Mouse (Mus musculus) embryonic facial prominence, embryonic 15.5 days (tissue): ENCODE results near the gene Nudcd3. TPM values are rescaled to one million over a fixed set of nuclear protein-coding genes. Genes with fewer than 3 reads are reported as not detected.

Source experiments
- ATAC-seq: fragments of 200-750 bp; cut with Nextera tagmentation; 2 replicates; pipeline ENCODE4 v1.8.0; 2017; ENCODE audit warnings: low read depth, moderate TSS enrichment; ENCODE audit not compliant: insufficient number of reproducible peaks, low FRiP score, low TSS enrichment
- H3K27ac ChIP-seq: fragments of 300-500 bp; sonication (generic); replicated peaks from 2 replicates; pipeline ENCODE4 v1.5.1; 2015; ENCODE audit warnings: mild to moderate bottlenecking, inconsistent platforms
- H3K27me3 ChIP-seq: fragments of 300-500 bp; sonication (generic); 2 replicates; pipeline ENCODE4 v1.6.1; 2015; ENCODE audit warnings: inconsistent platforms
- H3K36me3 ChIP-seq: fragments of 300-500 bp; sonication (generic); 2 replicates; pipeline ENCODE4 v1.6.1; 2015; ENCODE audit warnings: mild to moderate bottlenecking, inconsistent platforms
- H3K4me1 ChIP-seq: fragments of 300-500 bp; sonication (generic); 2 replicates; pipeline ENCODE4 v1.6.1; 2015; ENCODE audit warnings: inconsistent platforms
- H3K4me2 ChIP-seq: fragments of 300-500 bp; sonication (generic); replicated peaks from 2 replicates; pipeline ENCODE4 v1.6.1; 2015; ENCODE audit warnings: mild to moderate bottlenecking, inconsistent platforms
- H3K4me3 ChIP-seq: fragments of 300-500 bp; sonication (generic); replicated peaks from 2 replicates; pipeline ENCODE4 v1.5.1; 2015; ENCODE audit warnings: mild to moderate bottlenecking, inconsistent platforms
- H3K9ac ChIP-seq: fragments of 300-500 bp; sonication (generic); 2 replicates; pipeline ENCODE4 v1.6.1; 2015; ENCODE audit warnings: inconsistent platforms
- H3K9me3 ChIP-seq: fragments of 300-500 bp; sonication (generic); replicated peaks from 2 replicates; pipeline ENCODE4 v1.6.1; 2016; ENCODE audit warnings: inconsistent platforms
- WGBS: fragments of 180-500 bp; shearing (Covaris S2); methylation state at CpG from one replicate; pipeline ENCODE4 v1.1.7; 2015; 5-methylcytosine and 5-hydroxymethylcytosine counted together
- polyA plus RNA-seq: library from polyadenylated mRNA; unstranded; fragments of >200 nt; fragmentation: Nextera tagmentation; extraction: Ambion mirVana; gene quantifications from 2 replicates; pipeline ENCODE4 v1.2.1, GENCODE M21; 2015

Gene Nudcd3
- polyA plus RNA-seq, 1 experiment from 2014 or later = 41.3 TPM

DNA sequence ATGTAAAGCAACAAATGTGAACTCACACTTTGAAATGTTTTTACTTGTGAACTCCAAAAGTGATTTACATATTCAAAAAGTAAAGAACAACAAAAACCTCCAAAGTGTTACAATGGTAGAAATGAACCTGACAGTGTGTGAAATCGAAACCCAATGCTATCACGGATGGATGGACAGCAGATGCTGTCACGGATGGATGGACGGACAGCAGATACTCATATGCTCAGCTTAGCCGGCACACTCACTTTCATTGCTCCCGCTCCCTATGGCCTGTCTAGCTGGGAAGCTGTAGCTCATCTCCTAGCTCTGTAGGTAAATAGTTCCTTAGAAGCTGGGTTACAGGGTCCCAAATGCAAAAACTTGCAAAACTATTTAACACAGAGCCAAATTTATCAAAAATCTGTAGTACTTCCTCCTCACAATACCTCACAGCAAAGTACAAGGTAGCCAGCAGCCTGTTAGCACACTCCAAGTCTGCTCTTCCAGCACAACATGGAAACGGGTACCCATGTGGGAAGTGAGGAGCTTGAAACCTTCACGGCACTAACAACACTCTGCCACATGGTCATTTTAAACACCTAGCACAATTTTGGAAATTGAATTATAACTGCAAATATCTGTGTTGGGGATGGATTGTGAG, 22.3 kb downstream of the Nudcd3 start:
- no peaks in the 10 kb centered on the region for H3K9me3 ChIP-seq
- no peaks in the 10 kb centered on the region for H3K36me3 ChIP-seq
- WGBS = 66% methylated on average over 8 of the region's 8 CpGs
- H3K4me1 ChIP-seq = peaks cover 17% of the 10 kb centered on the region
- H3K9ac ChIP-seq = no peak overlapping the region
- 0 out of 2 replicates have a peak overlapping the region, but pooled peaks have one; percentile 1 for H3K27ac ChIP-seq
- no peak for ATAC-seq
- H3K4me2 ChIP-seq = no peak overlapping the region
- no peaks in the 10 kb centered on the region for H3K27me3 ChIP-seq
- H3K4me3 ChIP-seq = no peak overlapping the region

DNA sequence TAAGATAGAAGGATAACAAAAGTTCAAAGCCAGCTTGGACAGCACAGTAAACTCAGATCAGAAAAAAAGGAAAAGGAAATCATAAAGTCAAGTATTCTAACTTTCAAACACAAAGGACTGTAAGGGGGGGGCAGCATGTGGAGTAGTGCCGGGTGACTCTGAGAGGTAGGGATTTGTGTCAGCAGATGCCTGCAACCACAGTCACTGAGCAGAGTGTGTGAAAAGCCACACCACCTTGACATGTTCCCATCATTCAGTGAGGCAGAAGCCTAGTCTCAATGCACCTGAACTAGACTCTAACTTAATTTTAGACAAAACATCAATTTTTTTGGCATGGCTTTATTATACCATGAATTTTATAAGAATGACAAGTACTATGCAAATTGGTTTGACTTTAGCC, 24.7 kb downstream of the Nudcd3 start:
- H3K9me3 ChIP-seq = no peaks in the 10 kb centered on the region
- peaks cover 17% of the 10 kb centered on the region for H3K4me1 ChIP-seq
- H3K9ac ChIP-seq = no peak overlapping the region
- H3K4me2 ChIP-seq = no peak overlapping the region
- no peak overlapping the region for H3K4me3 ChIP-seq
- no peak overlapping the region for H3K27ac ChIP-seq
- H3K27me3 ChIP-seq = no peaks in the 10 kb centered on the region
- ATAC-seq = no peak
- H3K36me3 ChIP-seq = no peaks in the 10 kb centered on the region
- WGBS = 58% methylated on average over 1 of the region's 1 CpGs

DNA sequence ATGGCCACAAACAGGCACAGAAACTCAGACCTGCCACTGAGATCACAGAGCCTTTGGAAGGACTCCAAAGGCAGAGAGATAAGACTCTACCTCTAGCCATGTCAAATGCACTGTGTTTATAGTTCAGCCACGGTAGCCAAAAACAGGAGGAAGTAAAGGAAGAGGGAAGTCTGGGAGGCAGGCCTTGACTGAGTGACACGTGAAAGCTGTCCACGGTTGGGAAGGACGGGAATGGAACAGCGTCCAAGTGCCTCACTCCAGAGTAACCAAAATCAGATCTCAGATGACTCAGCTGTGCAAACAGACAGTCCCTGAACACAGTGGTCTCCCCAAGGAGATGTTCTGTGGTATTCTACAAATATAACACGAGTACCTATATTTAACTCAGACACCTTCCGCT, 25.5 kb downstream of the Nudcd3 start:
- WGBS = 60% methylated on average over 7 of the region's 7 CpGs
- H3K27me3 ChIP-seq = no peaks in the 10 kb centered on the region
- no peak overlapping the region for H3K4me2 ChIP-seq
- no peaks in the 10 kb centered on the region for H3K36me3 ChIP-seq
- 0 out of 2 replicates have a peak overlapping the region, but pooled peaks have one; percentile 44 for H3K27ac ChIP-seq
- H3K9ac ChIP-seq = no peak overlapping the region
- H3K4me3 ChIP-seq = no peak overlapping the region
- peaks cover 17% of the 10 kb centered on the region for H3K4me1 ChIP-seq
- no peaks in the 10 kb centered on the region for H3K9me3 ChIP-seq
- ATAC-seq = no peak

DNA sequence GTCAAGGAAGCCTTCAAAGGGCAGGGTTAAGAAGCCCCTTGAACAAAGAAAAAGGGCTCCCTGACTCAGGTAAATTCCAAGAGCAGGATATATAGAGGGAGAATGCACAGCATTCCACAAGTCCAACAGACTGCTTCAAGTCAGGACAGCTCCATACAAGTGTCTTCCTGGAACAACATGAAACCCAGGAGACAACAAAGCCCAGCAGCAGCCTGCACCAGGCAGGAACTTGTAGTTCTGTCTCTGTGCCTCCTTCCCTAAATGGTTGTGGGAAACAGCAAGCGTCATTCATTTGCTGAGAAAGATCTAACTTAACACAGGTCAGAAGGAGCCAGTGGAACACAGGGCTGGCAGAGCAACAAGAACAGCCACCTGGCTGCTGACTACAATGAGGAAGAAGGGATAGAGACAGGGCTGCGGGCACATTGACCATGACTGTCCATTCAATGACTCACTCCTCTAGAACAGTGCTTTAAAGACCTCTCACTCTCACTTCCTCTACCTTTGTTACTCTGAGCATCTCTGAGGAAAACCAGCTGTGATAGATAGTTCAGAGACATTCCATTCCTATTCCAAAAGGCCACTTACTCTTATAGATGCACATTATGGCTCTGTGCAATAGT, 31.1 kb downstream of the Nudcd3 start:
- no peak overlapping the region for H3K9ac ChIP-seq
- H3K4me1 ChIP-seq = no peaks in the 10 kb centered on the region
- H3K9me3 ChIP-seq = no peaks in the 10 kb centered on the region
- 75% methylated on average over 2 of the region's 2 CpGs for WGBS
- no peak for ATAC-seq
- no peak overlapping the region for H3K27ac ChIP-seq
- no peak overlapping the region for H3K4me2 ChIP-seq
- no peak overlapping the region for H3K4me3 ChIP-seq
- no peaks in the 10 kb centered on the region for H3K36me3 ChIP-seq
- H3K27me3 ChIP-seq = no peaks in the 10 kb centered on the region

DNA sequence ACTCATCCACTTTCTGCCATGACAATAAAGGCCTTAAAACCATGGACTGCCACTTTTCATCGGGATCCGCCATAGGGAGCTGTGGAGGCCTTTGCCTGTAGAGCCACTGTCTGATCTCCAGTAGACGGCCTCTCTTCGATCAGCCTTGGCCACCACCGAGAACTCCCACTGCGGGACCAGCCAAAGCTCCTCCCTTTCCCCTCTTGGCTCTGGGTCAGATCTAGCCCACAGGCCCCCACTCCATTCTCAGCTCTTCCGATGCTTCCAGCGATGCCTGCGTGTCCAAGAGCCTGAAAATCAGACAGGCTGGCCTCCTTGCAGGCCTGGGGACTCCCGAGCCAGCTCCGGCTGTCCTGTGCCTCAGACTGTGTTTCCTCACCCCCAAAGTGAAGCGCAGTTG, 33.9 kb downstream of the Nudcd3 start:
- Histone ChIP-seq H3K9ac (no peak overlapping the region), H3K9me3 (no peaks in the 10 kb centered on the region), H3K27me3 (no peaks in the 10 kb centered on the region), H3K4me2 (no peak overlapping the region), H3K36me3 (no peaks in the 10 kb centered on the region), H3K4me3 (no peak overlapping the region), H3K4me1 (no peaks in the 10 kb centered on the region), H3K27ac (no peak overlapping the region)
- ATAC-seq = no peak
- 91% methylated on average over 12 of the region's 12 CpGs for WGBS

DNA sequence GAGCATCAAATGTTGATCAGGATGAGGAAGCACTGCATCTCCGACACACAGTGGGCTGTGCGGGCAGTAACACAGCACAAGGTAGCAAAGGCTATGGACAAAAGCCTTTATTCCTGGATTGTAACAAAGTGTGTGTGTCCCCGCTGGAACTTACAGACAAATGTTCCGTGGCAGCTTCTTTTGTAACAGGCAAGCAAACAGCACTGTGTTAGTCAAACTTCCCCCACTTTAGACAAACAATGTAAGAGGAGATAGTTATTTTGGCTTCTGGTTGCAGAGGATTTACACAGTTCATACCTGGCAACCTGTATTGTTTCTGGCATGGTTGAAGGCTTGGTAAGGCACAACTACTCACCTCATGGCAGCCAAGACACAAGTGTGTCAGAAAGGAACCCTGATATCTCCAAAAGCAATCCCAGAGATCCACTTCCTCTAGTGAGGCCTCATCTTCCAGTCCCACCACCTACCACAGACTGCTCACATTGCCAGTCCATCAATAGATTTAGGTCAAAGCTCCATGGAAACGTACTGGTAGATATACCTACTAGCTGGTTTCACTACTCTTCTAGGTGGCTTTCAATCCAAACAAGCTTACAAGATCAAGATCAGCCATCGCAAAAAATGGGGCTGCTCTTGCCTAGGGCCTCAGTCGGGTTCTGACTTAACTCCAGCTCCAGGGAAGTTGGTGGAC, 34.7 kb downstream of the Nudcd3 start:
- ATAC-seq = no peak
- no peak overlapping the region for H3K9ac ChIP-seq
- H3K27me3 ChIP-seq = no peaks in the 10 kb centered on the region
- 91% methylated on average over 7 of the region's 7 CpGs for whole genome bisulfite sequencing
- H3K4me1 ChIP-seq = no peaks in the 10 kb centered on the region
- no peaks in the 10 kb centered on the region for H3K36me3 ChIP-seq
- no peak overlapping the region for H3K27ac ChIP-seq
- H3K4me3 ChIP-seq = no peak overlapping the region
- H3K4me2 ChIP-seq = no peak overlapping the region
- H3K9me3 ChIP-seq = no peaks in the 10 kb centered on the region

DNA sequence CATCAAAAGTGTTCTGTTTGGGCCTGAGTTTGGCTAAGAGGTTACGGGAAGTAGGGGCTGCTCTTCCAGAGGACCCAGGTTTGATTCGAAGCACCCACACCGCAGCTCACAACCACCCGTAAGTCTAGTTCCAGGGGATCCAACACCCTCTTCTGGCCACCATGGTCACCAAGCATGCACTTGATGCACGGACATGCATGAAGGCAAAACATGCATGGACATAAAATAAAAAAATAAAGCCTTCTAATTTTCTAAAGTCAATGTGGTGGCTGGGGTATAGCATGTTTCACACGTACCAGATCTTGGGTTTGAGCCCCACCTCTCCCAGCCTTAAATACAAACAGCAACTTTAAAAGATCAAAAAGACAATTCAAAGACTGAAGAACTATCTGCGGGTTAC, 35.4 kb downstream of the Nudcd3 start:
- Histone ChIP-seq H3K4me2 (no peak overlapping the region), H3K9ac (no peak overlapping the region), H3K27me3 (no peaks in the 10 kb centered on the region), H3K36me3 (no peaks in the 10 kb centered on the region), H3K27ac (no peak overlapping the region), H3K4me3 (no peak overlapping the region), H3K9me3 (no peaks in the 10 kb centered on the region), H3K4me1 (no peaks in the 10 kb centered on the region)
- WGBS = 93% methylated on average over 7 of the region's 7 CpGs
- ATAC-seq = no peak

DNA sequence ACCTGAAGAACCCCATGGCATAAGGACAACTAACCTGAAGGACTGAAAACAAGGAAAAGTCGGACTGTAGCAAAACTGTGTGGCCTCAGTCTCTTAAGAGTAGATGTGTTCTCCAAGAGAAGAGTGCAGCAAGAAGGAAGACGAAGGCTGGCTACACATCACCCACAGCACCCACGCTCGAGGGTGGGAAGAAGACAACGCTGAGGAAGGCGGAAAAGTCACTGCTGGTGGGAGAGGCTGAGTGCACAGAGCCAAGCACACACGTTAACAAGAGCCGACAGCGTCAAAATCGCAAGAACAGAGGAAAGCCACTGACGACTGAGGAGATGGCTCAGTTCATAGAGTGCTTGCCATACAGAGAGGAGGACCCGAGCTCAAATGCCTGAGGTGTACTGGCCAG, 36.5 kb downstream of the Nudcd3 start:
- no peaks in the 10 kb centered on the region for H3K4me1 ChIP-seq
- no peak overlapping the region for H3K4me2 ChIP-seq
- no peak overlapping the region for H3K4me3 ChIP-seq
- no peaks in the 10 kb centered on the region for H3K27me3 ChIP-seq
- H3K9ac ChIP-seq = no peak overlapping the region
- 88% methylated on average over 12 of the region's 12 CpGs for WGBS
- no peak overlapping the region for H3K27ac ChIP-seq
- no peak for ATAC-seq
- H3K9me3 ChIP-seq = no peaks in the 10 kb centered on the region
- H3K36me3 ChIP-seq = no peaks in the 10 kb centered on the region

DNA sequence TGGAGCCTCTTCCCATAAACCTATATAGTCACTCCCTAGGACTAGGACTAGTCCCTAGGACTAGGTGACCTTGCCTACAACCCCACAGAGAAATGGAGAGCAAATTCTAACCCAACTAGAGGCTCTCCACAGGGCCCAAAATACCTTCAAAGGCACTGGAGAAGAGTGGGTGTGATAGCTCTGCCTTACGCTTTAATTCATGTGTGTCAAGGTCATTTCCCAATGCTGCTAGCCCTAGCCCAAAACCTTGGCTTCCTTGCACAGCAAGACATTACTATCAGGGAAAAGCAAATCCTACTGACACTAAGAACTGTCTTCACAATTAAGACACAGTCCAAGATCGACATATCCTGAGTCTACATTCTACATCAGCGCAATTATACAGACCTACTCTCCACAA, 37.2 kb downstream of the Nudcd3 start:
- no peak overlapping the region for H3K4me2 ChIP-seq

DNA sequence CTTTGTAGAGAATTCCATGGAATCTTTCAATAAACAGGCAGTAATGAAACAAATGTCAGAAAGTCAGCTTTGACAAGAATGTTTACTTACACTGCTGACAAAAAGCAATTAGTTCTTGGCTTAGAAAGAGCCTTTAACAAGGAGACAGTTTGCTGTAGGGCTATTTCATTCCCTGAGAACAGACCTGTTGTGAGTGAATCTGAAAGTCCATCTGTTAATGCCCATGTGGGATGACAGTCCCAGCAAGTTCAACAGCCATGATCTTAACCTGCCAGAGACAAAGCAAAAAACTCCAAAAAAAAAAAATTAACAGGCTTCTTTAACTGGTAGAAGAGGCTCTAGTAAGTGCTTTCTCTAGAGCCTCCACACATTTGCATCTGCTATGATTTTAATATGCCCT, 38.7 kb downstream of the Nudcd3 start:
- no peak overlapping the region for H3K4me2 ChIP-seq
- H3K9ac ChIP-seq = no peak overlapping the region
- H3K36me3 ChIP-seq = no peaks in the 10 kb centered on the region
- ATAC-seq = no peak
- H3K4me1 ChIP-seq = 0 out of 2 replicates have a peak, but pooled peaks cover under 1% of the 10 kb centered on the region
- H3K4me3 ChIP-seq = no peak overlapping the region
- no peaks in the 10 kb centered on the region for H3K27me3 ChIP-seq
- H3K9me3 ChIP-seq = no peaks in the 10 kb centered on the region
- no peak overlapping the region for H3K27ac ChIP-seq

More for the DNA sequence above, 37.2 kb downstream of the Nudcd3 start:
- H3K4me3 ChIP-seq = no peak overlapping the region
- no peaks in the 10 kb centered on the region for H3K27me3 ChIP-seq
- H3K9me3 ChIP-seq = no peaks in the 10 kb centered on the region
- 96% methylated on average over 3 of the region's 3 CpGs for WGBS
- no peak overlapping the region for H3K9ac ChIP-seq
- no peak overlapping the region for H3K27ac ChIP-seq
- no peaks in the 10 kb centered on the region for H3K36me3 ChIP-seq
- ATAC-seq = no peak
- H3K4me1 ChIP-seq = no peaks in the 10 kb centered on the region

DNA sequence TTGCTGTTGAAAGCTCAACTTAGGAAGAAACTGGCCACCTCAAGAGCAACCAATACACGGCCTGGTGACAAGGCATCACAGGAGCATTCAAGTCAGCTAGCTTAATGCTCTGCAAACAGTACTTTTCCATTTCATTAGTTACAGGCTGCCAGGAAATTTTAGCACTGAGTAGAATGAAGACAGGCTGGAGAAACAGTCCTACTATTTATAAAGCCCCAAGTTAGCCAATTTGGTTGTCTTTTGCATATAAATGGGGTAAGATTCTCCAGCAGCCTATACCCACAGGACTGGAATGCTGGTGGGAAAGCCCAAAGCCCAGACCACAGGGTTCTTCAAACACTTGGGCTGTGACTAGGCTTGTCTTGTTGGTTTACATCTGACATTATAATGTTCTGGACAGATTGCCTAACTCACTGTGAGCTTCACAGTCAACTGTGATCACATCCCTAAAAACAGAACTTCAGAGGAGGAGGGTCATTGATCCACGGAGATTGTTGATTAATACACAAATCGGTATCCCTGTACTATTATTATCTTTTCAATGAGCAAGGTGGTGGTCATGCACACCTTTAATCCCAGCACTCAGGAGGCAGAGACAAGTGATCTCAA, 39.4 kb downstream of the Nudcd3 start:
- WGBS = 81% methylated on average over 3 of the region's 3 CpGs
- H3K4me3 ChIP-seq = no peak overlapping the region
- H3K4me1 ChIP-seq = 0 out of 2 replicates have a peak, but pooled peaks cover 4% of the 10 kb centered on the region
- no peaks in the 10 kb centered on the region for H3K27me3 ChIP-seq
- no peaks in the 10 kb centered on the region for H3K9me3 ChIP-seq
- H3K27ac ChIP-seq = no peak overlapping the region
- no peaks in the 10 kb centered on the region for H3K36me3 ChIP-seq
- H3K4me2 ChIP-seq = no peak overlapping the region
- H3K9ac ChIP-seq = no peak overlapping the region
- ATAC-seq = no peak
